Mouse (Mus musculus) small intestine, adult 2 months (tissue): Measurements from ENCODE around the gene 1700067P10Rik.

ENCODE experiments used
- CTCF ChIP-seq: fragments of 200-500 bp; IDR thresholded peaks from 2 replicates; pipeline ENCODE4 v1.5.1; 2012; ENCODE audit warnings: low read depth, mild to moderate bottlenecking, control low read depth, inconsistent platforms, low read length, moderate library complexity, mixed read lengths; ENCODE audit not compliant: insufficient replicate concordance, insufficient read length; ENCODE audit errors: extremely low read depth
- POLR2A ChIP-seq: fragments of 200-500 bp; IDR thresholded peaks from 2 replicates; pipeline ENCODE4 v1.6.1; 2012; ENCODE audit warnings: low read depth, mild to moderate bottlenecking, control low read depth, inconsistent platforms, low read length, moderate library complexity

DNA sequence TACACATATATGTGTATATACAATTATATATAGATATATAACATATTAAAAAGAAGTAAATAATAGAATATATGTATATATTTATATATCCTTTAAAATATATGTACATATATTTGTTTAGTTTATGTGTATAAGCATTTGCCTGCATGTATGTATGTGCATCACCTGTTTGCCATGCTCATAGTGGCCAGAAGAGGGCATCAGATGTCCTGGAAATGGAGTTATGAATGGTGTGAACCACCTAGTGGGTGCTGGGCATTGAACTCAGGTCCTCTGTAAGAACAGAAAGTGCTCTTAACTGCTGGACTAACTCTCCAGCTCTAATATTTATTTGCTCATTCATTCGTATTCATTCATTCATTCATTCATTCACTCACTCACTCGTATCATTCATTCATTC lies 35.5 kb upstream of the 1700067P10Rik start:
- TF ChIP-seq CTCF = no peak
- TF ChIP-seq POLR2A = no peak
